Mouse (Mus musculus): ENCODE results near the gene Fbp1.

DNA sequence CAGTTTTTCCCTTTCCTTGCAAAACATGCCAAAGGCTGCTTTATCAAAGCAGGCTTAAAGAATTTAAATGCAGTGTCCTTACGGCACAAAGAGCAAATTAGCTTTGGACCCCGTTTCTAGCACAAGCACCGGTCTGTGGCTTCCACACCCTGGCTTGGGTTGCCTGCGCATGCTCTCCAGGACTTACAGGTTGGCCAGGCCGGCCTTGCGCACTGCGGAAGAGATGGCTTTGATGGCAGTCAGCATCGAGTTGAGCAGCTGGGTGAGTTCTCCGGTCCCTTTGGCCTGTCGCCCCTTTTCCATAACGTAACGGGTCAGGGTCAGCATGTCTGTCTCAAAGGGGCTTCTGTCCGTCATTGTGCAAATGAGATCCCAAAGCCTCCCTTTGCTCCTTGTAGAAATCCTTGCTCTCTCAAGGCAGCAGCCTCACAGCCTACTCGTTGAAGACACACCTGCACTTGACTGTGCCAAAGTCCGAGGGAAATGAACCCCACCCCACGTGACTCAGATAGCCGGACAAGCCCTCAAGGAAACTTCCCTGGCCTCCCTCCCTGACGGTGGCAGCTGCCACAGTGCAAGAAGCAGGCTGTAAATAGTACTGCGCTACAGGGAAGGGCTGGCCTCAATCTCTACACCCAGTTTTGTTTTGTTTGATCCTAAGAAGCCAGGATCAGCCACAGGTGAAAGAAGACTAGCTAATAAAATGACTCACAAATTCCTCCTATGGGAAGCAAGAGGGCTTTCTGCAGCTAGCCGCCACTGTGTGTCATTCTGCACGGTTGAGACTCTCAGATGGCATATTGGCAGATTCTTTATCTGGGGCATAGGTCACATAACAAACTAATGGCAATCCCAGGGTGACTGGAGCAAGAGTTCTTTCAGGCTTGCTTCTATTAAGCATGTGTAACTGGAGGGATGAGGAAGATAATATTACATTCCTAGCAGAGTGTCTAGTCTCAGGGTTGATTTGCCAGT lies 29.9 kb downstream of the Fbp1 start, which contains the start of gene Fbp2:
- TF ChIP-seq GATA1 (IDR thresholded peaks at IDR 0.05; ENCODE audit: borderline replicate concordance, low read length) (no peak), FLI1 (IDR thresholded peaks at IDR 0.05; ENCODE audit: low read length) (no peak)

All from megakaryocyte, embryonic 14.5 days (primary cell).